Mouse (Mus musculus) retina, adult 2 months (tissue): ENCODE data around the gene Dapk1.
"Not testable (repeated sequence)": the region's sequence is repeated elsewhere in the genome, so short reads cannot be mapped to it uniquely, and the experiment has no call there.

Experiments
- DNase-seq: peaks from one replicate; pipeline ENCODE4 v3.0.0-alpha.2; 2012; ENCODE audit warnings: low read depth, low spot score

Gene Dapk1

DNA sequence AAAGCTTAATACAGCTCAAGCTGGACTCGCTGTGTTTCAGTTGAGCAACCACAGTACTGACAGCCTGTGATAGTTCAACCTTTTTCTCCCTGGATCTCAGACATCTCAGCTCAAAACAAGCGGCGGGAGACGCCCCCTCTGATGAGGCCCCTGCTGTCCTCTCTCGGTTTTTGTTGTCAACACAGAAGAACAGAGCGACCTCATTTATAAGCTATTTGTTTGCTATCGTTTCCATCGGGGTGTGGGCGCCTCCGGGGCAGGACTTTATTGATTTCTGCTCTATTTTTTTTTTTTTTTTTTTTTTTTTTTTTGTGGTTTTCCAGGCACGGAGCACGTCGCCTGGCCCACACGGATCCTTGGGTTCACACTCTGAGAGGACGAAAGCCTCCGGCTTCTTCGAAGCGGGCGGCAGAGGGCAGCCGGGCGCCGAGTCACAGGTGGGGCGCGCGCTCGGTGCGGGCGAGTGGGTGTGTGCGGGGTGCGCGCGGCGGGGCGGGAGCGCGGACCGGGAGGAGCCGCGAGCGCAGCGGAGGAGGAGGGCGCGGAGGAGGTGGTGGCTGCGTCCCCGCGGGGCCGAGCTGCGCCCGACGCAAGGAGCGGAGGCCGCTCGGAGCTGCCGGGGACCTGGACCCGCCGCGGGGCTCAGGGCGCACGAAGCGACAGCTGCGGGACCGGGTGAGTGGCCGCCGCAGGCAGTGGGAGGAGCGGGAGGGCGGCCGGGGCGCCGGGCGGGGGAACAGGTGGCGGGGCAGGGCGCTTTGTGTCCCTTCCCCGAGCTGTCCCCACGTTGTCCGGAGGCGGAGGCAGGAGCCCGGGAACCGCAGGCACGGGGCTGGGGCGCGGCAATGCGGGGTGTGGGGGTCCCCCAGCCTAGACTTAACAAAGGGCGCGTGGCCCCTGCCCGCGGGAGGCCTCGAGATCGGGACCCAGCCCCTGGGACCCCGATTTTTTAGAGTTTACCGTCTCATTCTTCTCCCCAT, at the start of gene Dapk1:
Gene Dapk1, plus strand, starts transcription at position 512 of the 980 bp plus-strand sequence.
- DNase-seq, result peak; percentile 41

DNA sequence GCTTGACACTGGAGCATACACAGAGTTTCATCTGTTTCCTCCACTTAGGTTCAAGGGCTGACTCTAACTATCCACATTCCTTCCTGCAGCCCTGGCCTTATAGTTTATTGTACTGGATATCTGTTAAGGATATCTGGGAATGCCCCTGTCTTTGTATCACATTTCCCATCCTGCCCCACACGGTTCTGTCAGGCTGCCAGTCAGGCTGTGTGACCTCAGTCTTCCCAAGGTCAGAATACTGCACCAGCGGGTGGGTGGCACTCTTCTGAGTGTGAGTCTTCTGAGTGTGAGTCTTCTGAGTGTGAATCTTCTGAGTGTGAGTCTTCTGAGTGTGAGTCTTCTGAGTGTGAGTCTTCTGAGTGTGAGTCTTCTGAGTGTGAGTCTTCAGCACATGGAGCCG, 48.4 kb upstream of the Dapk1 start:
- no peak for DNase-seq

DNA sequence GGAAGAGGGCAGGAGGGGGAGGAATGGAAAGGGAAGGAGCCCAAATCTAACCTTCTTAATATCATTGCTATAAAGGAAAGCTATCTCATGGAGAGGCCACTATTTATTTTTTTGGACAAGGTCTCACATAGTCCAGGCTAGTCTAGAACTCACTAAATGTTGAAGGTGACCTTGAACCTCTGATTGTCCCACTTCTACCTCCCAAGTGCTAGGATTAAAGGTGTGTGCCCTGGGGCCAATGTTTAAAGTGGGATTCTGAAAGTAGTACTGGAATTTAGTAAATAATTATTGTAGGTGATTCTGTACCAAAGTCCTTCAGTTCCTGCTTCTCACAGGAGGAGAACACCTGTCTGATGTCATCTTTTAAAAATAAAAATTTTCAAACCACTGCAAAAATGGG, 45.3 kb upstream of the Dapk1 start:
- no peak for DNase-seq

DNA sequence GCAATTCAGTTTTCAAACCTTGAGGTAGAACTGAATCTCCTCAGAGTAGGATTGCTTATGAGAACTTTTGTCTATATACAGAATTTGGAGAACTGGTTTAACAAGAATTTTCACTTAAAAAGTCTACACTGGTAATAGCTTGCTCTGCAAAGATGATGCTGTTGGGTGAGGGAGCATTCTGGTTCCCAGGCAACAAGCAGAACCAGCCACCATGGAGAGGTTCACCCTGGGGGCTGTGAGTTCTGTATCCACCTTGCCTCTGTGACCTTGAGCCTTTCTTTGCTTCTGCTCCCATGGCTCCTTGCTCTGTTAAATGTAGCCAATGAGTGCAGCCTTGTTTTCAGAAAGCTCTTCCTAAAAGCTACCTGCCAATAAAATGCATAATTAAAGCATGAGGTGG, 44.8 kb upstream of the Dapk1 start:
- no peak for DNase-seq

DNA sequence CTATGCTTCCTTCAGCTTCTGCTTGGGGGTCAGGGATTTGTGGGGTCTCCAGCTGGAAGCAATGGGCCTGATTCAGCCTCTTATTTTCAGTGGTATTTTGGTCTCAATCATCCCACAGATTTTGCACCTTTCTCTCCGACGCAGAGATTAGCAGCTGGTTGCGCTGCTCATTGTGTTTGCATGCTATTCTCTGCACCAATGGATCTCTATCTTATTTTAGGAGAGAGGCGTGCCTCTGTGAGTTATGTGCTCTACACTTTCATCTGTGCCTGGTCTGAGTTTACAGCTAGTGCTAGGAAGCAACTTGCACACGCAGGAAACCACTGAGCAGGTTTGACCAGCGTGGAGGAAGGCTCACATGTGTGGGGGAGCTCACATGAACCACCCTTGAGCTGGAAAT, 37.4 kb upstream of the Dapk1 start:
- DNase-seq, result no peak

DNA sequence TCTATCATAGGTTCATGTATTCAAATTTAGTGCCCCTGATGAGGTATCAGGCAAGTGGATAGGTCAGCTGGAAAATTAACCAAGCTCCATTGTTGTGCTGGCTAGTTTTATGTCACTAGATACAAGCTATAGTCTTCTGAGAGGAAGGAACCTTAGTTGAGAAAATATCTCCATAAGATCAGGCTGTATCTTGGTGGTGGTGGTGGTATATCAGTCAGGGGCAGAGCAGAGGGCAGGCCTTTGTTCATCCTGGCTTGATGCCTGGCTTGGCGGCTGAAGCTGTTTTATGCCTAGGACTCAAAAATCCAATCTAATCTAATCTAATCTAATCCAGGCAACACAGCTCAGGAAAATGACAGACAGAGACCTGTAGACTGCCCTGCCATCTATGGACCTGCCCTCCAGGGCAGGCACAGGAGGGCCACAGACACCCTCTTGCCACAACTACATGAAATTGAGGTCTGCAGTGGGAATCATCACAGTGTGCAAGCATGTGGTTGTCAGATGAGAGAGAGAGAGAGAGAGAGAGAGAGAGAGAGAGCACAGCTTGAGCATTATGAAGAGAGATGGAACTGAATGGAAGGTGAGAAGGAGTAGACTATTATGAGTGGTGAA, 32.7 kb upstream of the Dapk1 start:
- no peak for DNase-seq

DNA sequence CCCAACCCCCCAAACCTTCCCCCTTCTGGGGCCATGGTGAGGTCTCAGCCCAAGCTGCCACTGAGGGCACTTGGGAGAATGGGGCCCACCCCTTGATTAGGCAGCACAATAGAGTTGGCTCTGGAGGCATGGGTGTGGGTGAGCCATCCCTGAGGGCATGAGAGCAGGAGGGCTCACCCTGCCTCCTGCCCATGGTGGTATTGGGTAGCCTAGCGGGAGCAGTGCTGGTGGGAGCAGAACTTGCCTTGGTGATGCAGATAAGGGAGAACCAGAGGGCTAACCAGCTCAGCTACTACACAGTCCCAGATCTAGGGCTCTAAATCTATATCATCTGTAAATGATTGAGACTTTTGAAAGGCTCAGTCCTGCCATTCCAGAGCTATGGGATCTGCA, 32.2 kb upstream of the Dapk1 start:
- DNase-seq, result no peak

DNA sequence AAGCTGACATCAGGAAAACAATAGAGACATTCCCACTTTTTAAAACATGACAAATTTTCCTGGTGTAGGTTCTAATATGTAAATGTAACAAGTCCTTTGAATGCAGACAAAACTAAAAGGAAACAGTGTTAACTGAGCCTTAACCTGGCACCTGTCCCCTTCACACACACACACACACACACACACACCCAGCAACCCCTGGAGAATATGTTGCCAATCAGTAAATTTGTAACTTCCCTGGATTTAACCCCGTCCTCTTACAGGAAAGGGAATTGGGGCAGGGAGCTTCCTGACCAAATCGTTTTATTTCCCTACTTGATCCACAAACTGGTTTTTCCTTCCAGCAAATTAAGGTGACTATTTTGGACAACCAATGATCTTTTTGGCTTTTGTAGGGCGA, 28.2 kb upstream of the Dapk1 start:
- DNase-seq, result no peak

DNA sequence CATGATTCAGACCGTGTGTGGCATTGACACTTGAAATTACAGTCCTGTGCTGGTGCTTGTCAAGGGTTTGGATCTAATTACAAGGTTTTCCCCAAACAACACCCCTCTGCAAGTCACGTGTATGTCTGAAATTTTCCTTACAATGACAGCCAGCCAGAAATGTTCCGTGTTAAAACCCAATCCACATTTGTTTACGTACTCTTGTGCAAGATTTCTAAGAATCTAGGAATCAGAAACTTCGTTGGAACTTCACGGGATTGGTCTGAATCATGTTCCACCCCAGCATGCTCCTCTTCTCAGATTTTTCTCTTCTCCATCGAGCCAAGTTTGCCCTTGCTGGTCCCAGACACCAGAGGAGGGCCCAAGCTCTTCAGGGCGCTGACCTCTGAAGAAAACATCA, 27.8 kb upstream of the Dapk1 start:
- DNase-seq, result no peak

DNA sequence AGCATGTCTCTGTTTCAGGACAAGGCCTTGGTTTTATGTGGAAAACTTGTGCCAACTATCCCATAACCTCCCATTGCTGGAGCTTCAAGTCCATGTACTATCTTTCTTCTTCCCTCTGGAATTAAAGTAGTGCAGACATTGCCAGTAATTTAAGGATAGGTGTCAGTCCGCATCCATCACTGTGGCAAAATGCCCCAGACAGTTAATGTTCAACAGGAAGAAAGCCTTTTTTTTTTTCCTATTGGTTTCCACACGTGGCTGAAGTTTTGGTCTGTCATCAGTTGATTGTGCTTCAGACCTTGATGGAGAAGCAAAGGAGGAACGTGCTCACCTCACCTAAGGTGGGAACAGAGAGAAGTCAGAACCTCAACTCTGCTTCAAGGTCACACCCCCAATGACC, 23.2 kb upstream of the Dapk1 start:
- DNase-seq, result no peak

DNA sequence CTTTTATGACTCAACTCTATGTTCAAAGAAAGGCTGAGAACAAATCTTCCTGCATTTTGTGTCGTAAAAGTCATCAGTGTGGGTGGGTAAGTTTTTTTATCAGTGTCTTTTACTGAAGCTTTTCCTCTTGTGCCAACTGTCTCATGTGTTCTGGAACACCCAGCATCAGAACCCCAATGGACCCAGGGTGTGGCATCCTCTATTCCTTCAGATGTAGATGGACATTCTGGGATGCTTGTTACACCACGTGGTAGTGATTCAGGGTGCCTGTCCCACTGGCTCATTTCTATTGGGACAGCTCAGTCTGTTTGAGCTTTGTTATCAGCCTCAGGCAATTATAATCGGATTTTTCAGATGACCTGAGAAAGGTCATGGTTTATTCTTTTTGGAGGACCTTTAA, 6.9 kb upstream of the Dapk1 start:
- DNase-seq, result no peak

DNA sequence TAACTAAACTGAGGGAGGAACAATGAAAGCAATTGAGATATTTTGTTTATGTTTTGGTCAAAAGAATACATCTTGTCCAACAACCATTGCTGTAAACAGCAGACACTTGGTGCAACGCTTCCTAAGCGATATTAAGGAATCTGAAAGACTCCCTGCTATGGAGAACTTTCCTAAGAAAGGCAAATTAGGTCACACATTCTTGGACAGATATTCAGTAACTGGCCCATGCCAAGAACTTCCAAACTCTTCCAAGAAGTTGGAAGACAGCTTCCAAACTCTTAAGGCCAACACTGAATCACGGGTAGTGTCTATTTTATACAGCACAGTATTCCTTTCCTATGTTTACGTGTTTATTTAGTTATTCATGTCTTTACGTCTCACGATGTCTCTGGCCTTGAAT, 6.2 kb upstream of the Dapk1 start:
- DNase-seq, result no peak

DNA sequence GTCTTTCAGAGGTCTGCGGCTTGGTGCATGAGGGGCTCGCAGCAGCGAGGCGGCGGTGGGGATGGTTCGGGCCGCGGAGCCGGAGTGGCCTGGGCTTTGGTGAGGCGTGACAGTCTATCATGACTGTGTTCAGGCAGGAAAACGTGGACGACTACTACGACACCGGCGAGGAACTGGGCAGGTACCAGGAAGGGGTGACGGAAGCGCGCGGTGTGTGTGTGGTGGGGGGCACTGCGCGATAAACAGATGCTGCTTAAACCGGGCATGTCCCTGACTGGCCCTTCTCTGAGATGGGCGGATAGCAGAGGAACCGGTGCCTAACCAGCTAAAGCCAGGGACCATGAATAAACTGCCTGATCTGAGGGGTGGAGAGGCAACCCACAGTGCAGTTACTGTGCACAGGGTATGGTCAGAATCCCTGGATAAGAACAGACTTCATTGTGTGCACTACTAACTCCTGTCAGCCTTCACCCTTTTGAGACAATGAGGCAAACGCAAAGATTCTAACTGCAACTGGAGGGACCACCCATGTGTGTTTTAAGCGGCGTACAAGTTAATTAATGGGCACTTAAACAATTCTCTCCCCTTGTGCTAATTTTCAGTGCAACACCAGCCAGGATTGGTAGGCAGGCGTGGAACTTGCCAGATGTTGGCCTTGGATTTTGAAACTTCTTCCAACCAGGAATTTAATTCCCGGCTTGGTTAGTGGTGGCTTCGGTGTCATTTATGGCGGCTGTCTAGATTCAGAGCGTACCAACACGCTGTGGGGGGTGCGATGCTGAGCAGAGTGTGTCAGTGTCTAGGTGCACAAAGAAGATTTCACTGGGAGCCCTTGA, 887 bp downstream of the Dapk1 start:
- DNase-seq, result no peak

DNA sequence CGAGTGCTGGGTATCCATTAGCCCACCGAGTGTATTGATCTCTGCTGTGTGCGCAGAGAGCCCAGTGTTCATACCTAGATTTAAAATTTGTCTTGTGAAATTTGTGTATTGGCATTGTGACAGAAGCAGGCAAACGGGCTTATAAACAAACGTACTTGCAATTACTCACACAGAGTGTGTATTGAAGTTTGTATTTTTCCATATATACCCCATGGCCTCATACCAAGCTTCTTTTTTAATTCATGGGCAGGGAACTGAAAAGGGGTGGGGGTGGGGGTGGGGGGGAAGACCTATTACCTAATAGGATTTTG, 1.5 kb downstream of the Dapk1 start:
- no peak for DNase-seq

DNA sequence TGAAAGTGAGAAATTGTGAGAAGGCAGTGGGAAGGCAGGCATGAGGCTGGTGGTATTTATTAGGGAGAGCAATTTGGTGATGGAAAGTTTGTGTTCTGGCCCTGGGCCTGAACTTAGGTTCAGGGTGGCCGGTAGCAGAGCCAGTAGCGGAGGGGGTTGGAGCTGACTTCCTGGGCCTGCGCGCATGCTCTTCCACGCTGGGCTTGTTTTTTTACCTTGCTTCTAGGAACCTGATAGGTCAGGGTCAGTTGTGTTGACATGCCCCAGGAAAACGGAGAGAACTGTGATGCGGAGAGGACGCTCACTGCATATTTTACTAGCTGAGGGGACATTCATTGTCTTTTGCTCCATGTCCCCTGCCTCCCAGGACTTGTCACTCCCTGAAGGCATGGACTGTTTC, 5.7 kb downstream of the Dapk1 start:
- no peak for DNase-seq

DNA sequence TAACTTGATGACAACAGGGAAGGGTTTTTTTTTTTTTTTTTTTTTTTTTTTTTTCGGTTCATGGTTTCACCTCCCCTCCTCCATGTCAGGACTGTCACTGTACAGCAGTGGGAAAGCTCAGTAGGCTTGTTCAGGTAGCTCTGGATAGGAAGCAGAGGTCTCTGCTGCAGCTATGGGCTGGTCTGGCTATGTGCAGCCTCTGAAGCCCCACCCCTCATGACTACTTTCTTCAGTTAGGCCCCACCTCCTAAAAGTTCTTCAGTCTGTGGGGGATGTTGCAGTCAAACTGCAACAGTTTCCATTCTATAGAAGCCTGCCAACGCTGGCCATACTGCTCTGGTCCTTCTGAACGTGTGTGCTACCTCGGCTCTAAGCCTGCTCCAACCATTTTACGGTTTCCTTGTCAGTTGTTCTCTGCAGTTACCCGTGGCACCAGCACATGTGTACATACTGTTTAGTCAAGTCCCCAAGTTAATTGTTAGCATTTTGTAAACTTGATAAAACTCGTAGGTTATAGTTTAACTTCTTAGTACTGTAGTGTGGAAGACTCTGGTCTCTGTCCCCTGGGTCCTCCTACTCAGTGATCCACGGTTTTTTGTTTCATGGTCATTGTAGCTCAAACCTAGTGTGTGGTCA, 6.8 kb downstream of the Dapk1 start:
- DNase-seq, result no peak

DNA sequence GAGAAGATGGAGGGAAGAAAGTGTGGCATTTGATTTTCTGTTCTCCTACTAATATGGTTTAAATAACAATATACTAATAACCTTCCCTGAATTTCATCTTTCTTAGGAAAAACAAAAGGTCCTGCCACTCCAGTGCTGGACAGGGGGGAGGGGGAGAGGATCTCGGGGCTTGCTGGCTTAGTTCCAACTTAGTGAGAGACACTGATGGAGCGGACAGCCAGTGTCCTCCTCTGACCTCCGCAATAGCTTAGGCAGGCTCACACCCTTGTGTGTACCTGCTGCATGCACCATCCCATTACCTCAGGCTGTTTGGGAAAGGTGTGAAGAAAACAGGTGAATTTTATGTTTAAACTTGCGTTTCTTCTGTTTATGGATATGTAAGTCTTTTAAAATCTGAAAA, 7.5 kb downstream of the Dapk1 start:
- no peak for DNase-seq

DNA sequence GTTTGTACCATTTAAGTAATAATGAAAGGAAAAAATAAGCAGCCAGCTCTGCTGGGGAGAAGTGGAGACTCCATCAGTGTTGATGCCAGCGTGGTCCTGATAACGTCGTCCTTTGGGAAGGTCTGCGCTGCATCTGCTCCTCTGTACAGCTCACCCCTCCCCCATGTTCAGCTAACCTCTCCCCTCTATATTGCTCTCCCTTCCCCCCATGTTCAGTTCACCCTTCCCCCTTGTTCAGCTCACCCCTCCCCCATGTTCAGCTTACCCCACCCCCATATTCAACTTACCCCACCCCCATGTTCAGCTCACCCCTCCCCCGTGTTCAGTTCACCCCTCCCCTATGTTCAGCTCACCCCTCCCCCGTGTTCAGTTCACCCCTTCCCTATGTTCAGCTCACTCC, 8.8 kb downstream of the Dapk1 start:
- DNase-seq, result no peak

DNA sequence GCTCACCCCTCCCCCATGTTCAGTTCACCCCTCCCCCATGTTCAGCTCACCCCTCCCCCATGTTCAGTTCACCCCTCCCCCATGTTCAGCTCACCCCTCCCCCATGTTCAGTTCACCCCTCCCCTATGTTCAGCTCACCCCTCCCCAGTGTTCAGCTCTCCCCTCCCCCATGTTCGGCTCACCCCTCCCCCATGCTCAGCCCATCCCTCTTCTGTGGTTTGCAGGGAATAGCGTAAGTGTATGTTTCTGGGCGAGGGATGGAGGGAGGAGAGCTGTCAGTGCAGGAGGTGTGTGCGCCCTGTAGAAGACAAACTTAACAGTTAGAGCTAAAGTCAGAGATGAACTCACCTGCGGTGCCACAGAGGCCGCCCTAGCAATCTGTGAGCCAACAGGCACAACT, 9.2 kb downstream of the Dapk1 start:
- DNase-seq, result not testable (repeated sequence)

DNA sequence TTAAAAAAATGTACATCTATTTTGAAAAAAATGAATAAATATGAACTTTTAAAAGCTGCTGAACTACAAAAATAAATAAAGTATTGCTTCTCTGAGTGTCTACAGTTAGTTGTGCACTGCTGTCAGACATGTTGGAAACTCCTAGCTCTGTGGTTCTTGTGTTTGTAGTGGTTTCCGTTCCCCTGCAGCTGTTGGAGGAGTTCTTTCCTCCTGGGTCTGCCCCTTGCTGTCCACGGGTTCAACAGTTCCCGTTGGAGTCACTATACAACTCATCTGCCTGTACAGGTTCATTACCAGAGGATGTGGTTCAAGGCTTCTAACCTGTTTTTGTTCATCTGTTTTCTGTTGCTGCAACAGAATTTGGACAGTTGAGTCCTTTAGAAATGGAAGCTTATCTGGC, 10.4 kb downstream of the Dapk1 start:
- no peak for DNase-seq

DNA sequence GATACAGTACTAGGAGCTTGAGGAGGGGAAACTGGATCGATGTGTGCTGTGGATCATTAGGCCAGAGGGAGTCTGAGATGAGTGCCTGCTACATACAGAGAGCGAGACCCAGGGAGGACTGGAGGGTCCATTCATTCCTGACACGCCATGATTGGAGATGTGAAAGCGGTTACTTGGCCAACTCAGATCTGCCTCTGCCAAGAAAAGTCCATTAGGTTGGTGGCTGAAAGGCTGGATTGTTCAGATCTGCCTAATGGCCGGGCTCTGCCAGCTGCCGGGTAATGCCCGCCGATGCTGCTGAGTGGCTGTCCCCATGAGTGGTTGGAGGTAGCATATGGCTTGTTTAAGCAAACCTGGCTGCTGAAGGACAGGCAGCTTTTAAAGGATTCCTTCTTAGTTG, 12.4 kb downstream of the Dapk1 start:
- DNase-seq, result no peak

DNA sequence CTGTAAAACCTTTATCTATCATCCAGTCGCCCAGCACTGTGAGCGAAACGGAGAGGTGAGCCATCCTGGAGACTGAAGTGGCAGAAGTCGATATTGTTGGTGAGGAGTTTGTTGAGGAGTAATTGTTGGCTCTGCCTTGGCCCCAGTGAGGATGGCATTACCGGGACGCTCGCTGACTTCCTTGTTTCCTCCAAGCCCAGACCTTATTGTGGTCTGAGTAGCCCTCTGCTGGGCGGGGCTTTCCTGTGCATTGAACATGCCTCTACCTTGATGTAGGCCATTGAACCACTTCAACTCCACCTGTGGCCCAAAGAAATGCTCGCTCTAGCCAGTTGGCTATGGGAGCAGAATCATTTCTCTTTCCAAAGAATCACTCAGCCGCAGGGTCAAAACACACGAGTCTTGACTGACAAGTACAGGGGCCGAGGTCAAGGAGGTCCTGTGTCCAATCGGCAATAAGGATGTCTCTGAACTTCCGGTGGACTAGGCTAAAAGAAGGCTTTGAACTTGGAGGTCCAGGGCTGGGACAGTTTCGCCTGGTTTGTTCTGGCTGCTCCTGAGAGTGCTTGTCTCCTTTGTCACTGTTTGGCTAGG, 13.4 kb downstream of the Dapk1 start:
- DNase-seq, result no peak
